Mouse (Mus musculus) heart, postnatal 0 days (tissue): ENCODE results near the gene Stmn1.
A peak's percentile ranks its signal among the peaks of the same experiment; 100 is the strongest.

Experiments
- CTCF ChIP-seq: IDR thresholded peaks from 2 replicates; pipeline ENCODE4 v1.5.1; 2016; ENCODE audit warnings: antibody characterized with exemption, control low read depth, low read depth
- EP300 ChIP-seq: IDR thresholded peaks from 2 replicates; pipeline ENCODE4 v1.6.1; 2016; ENCODE audit warnings: antibody characterized with exemption, low read depth

DNA sequence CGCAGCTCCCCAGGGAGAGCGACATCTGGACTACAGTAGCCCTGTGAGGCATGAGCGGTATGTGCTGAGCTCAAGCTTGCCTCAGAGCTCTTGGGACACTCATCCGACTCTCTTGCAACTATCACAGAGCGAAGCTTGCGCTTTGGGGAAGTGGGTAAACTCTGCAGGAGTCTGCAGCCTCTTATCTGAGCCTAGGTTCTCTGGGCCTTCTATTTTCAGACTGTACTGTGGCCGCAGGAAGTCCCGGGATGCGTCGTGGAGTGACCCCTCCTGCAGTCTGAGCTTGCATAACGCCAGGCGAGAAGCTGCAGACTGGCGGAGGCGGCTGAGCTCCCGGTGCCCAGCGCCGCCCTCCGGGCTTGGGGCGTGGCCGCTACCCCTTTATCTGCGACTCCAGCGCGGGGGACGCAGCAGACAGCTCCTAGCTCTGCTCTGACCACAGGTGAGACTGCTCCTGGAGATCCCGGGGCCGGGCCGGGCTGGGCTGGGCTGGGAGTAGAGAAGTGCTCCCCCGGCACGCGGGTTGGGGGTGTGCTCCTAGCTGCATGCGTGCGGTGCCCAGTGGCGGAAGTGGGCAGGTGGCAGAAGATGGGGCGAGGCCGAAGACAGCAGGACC, 28.6 kb downstream of the Stmn1 start, which contains the start of gene Paqr7:
- TF ChIP-seq CTCF: 0 out of 2 replicates have a peak, but pooled peaks have one; percentile 0
- TF ChIP-seq EP300: peak; percentile 46; the same call in 1 of the 2 replicates
